Mouse (Mus musculus) layer of hippocampus, postnatal 36 days (tissue): ENCODE data around the gene Cyp2t4. TPM values are rescaled to one million over a fixed set of nuclear protein-coding genes. Genes with fewer than 3 reads are reported as not detected.

ENCODE experiments used
- DNase-seq, 2 experiments: peaks; one replicate each; pipeline ENCODE4 v3.0.0; 2022
- total RNA-seq, 2 experiments: library from RNA; stranded (reverse); gene quantifications; 2 replicates each; pipeline ENCODE4 v1.2.3; 2021

The Cyp2t4 gene
- total RNA-seq, 2 experiments from 2014 or later: not detected

DNA sequence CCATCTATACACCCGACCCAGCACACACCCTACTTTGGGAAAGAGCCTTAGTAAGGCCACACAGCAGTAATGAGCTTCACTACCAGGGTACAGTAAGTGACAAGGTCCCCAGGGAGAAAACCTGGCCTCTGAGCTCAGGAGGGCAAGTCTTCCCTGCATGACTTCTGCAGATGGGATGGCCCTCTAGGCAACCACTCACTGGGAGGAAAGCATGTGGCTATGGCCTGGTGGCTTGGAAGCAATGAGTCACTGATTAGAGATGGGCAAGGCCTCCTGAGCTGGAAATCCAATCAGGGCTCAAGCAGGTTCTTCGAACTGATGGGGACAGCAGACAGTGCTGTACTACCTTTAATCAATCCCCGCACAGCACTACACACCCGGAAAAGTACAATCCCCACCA, 8.2 kb downstream of the Cyp2t4 start:
- no peak for DNase-seq

DNA sequence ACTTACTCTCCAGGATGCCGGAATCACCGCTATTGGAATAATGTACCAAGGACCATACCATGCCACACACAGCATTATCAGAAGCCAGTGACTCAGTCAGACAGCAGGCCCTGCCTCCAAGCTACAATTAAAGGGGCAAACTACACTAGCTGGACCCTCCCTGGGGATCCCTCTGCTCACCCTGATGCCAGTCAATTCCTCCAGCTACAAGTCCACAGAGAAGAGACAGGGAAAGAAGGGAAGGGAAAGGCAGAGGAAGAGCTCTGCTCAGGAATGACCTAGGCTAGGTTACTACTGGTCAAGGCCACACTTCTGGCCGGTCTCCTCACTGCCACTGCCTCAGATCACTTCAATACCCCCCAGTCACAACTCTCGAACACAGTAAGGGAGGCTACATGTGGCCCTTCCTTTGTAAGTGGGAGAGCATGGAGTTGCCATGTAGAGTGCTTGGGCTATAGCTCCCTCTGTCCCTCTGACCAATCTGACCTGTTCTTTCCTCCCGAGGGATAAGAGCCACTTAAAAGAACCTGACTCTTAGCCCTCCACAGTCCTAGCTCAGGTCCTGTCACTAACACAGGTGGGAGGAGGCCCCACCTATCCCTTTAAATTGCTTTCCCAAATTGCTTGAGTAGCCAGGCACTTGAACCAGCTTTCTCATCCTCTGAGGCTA, 9.4 kb downstream of the Cyp2t4 start:
- DNase-seq: no peak

DNA sequence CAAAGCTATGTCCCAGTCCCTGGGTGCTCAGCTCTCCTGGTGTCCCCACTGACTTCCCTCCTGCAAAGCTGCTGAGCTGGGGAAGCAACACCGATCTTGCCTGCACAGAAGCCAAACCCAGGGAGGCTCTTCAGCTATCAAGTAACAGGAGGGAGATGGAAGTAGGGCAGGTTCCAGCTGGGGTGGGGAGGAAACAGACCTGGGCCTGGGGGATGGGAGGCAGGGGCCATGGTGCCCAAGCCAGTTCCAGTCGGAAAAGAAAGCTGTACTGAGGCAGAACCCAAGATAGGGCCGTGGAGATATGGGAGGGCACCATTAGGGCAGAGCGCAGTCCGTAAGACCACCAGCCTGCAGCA, 9.9 kb downstream of the Cyp2t4 start:
- no peak for DNase-seq

- DNase-seq: no peak
Measured at GRCm38 (mm10) chr7:27164112-27164947, 10.8 kb downstream of the Cyp2t4 start.

- DNase-seq: no peak
Measured at GRCm38 (mm10) chr7:27165007-27165655, 11.6 kb downstream of the Cyp2t4 start.

DNA sequence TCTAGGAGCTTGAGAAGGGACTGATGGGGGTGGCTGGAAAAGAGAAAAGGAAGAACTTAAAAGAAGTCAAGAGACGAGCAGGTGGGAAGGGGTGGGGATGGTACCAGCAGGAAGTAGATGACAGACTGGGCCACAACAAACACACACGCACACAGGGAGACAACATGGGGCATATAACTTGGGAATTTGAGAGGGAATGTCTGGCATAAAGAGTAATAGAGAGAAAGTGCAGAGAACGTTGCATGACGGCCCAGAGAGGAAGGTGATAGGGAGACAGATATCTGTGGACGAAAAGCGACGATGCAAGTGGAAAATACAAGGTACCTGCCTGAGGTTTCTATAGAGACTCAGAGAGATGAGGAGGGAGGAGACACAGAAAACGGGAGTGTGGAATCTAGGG, 12.2 kb downstream of the Cyp2t4 start:
- no peak for DNase-seq

- peak; percentile 77 to 79 for DNase-seq
Measured at GRCm38 (mm10) chr7:27166229-27166613, 12.7 kb downstream of the Cyp2t4 start.

- peak; percentile 90 to 93 for DNase-seq
Measured at GRCm38 (mm10) chr7:27166614-27167474, 13.3 kb downstream of the Cyp2t4 start, which contains the start of gene Egln2. Egln2 (minus strand) TSS chr7:27166802.

- no peak for DNase-seq
Measured at GRCm38 (mm10) chr7:27167475-27168094, 14.1 kb downstream of the Cyp2t4 start.

DNA sequence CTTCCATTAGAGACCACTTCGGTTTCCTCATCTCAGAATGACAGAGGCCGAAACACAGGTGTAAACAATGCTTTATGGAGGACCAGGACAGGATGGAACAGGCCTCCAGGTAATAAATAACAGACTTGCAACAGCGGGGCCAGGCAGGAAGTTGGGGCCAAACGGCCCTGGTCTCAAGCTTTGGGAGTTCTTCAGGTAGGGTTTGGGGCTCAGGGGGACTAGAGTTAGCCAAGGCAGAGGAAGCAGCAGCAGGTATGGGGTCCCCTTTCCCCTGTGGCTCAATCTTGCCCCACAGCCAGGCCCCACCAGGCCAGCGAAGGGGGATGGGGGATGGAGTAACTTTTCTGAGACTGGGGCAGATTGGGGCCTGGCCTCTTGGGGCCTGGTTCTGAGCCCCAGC, 14.9 kb downstream of the Cyp2t4 start:
- DNase-seq: no peak

DNA sequence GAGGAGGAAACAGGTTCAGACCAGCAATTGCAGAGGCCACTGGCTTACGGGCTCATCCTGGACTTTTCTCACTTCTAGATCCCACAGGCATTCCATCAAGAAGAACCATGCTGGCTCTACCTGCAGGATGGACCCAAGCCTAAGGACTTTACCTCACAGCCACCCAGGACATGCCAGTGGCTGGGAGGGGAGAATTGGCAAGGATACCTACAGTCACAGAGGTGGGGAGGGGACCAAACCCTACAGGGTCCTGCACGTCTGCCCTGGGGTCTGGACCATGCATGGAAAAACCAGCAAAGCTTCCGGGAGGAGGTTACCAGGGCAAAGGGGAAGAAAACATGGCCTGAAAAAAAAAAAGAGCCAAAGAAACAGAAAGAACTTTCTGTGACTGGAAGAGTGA, 17.5 kb downstream of the Cyp2t4 start:
- DNase-seq: no peak

- no peak for DNase-seq
Measured at GRCm38 (mm10) chr7:27174496-27174895, 21.0 kb downstream of the Cyp2t4 start.

GRCm38 (mm10) chr7:27174896-27175295, 21.4 kb downstream of the Cyp2t4 start:
- no peak for DNase-seq

- no peak for DNase-seq
Measured at GRCm38 (mm10) chr7:27177942-27178323, 24.4 kb downstream of the Cyp2t4 start.

- peak; percentile 99 for DNase-seq
Measured at GRCm38 (mm10) chr7:27178324-27179216, 25.1 kb downstream of the Cyp2t4 start, which contains the start of gene Rab4b. Rab4b (minus strand) TSS chr7:27178896.

- no peak for DNase-seq
Measured at GRCm38 (mm10) chr7:27179217-27179918, 25.9 kb downstream of the Cyp2t4 start.

GRCm38 (mm10) chr7:27180036-27180435, 26.5 kb downstream of the Cyp2t4 start:
- DNase-seq: no peak

- no peak for DNase-seq
Measured at GRCm38 (mm10) chr7:27180837-27181695, 27.6 kb downstream of the Cyp2t4 start, which contains the start of the genes Gm21983 and Mia. Gm21983 (minus strand) TSS chr7:27181086. Mia (minus strand) TSS chr7:27181157.

GRCm38 (mm10) chr7:27182498-27182897, 29.0 kb downstream of the Cyp2t4 start:
- DNase-seq: no peak
